Mouse (Mus musculus): ENCODE data around the gene Ndufa3. TPM values are rescaled to one million over a fixed set of nuclear protein-coding genes. Genes with fewer than 3 reads are reported as not detected.
"Not testable (repeated sequence)": the region's sequence is repeated elsewhere in the genome, so short reads cannot be mapped to it uniquely, and the experiment has no call there.

Gene Ndufa3
- polyA plus RNA-seq, 1 experiment: 198 TPM

DNA sequence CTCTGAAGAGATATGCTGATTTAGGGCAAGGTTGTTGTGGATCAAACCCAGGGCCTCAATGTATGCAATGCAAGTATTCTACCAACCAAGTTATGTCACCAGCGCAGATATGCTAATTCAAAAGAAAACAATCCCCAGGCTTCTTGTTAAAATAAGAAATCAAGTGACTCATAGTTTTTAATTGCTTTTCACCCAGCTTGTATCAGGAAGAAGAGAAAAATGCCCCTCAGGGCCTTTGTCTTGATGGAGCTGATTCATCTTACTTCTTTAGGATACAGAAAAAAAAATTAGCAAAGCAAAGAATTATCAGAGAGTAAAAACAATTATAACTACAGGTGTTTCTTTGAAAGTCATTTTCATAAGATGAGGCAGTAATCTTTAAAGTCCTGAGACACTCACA, 29.9 kb upstream of the Ndufa3 start:
- no peak for DNase-seq (ENCODE audit: low read depth)
- TF ChIP-seq CTCF (IDR thresholded peaks at IDR 0.05; ENCODE audit: borderline replicate concordance, extremely low read depth, insufficient read depth, insufficient read length): no peak
- no peak for TF ChIP-seq POLR2A (IDR thresholded peaks at IDR 0.05; ENCODE audit: borderline replicate concordance, extremely low read depth, insufficient read depth, insufficient read length, poor library complexity, severe bottlenecking)

DNA sequence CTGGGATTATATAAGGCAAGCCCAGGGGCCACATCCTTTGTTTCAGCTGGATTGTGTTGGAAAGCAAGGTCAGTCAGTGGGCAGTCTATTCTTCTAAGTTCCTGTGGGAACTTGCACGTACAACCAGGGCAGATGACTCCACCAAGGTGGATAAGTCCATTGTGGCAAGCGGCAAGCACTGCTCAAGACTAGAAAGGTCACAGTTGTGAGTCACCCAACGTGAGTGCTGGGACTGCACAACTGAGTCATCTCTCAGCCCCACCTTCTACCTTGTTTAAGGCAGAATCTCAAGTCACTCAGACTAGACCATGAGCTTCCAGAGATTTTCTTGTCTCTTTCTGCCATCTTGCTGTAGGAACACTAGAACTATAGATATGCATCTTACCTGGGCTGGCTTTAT, 26.6 kb upstream of the Ndufa3 start:
- no peak for DNase-seq (ENCODE audit: low read depth)
- TF ChIP-seq POLR2A (IDR thresholded peaks at IDR 0.05; ENCODE audit: borderline replicate concordance, extremely low read depth, insufficient read depth, insufficient read length, poor library complexity, severe bottlenecking) (no peak), CTCF (IDR thresholded peaks at IDR 0.05; ENCODE audit: borderline replicate concordance, extremely low read depth, insufficient read depth, insufficient read length) (no peak)

DNA sequence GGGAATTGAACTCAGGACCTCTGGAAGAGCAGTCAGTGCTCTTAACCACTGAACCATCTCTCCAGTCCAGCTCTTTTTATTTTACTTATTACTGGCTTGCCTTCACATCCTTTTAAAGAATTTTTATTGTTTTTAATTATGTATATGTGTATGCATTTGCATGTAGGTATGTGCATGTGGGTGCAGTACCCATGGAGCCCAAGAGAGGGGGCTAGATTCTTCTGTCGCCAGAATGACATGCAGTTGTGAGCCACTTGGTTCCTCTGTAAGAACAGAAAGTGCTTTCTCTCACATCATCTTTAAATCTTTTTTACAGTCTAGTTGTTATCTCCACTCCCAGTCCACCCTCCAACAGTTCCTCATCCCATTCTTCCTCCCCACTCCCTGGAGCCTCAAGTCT, 25.6 kb upstream of the Ndufa3 start:
- TF ChIP-seq POLR2A (IDR thresholded peaks at IDR 0.05; ENCODE audit: borderline replicate concordance, extremely low read depth, insufficient read depth, insufficient read length, poor library complexity, severe bottlenecking) (no peak), CTCF (IDR thresholded peaks at IDR 0.05; ENCODE audit: borderline replicate concordance, extremely low read depth, insufficient read depth, insufficient read length) (peak; percentile 10; the same call in 1 of the 2 replicates)
- DNase-seq (ENCODE audit: low read depth): no peak

DNA sequence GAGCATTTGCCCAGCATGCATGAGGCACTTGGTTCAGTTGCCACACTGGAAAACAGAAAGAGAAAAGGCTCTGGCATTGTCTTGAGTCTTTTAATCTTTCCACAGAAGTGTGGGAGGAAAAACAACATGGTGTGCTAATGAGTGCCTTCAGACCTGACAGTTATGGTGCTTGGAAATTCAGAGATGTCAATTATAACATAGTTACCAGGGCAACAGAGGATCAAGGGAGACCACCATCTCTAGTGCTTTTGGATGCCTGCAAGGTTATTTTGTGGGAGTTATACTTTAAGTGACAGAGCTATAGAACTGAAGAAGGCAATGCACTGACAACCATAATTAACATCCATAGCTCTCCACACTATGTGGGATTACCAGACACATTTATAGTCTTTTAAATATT, 23.3 kb upstream of the Ndufa3 start:
- DNase-seq (ENCODE audit: low read depth): peak; percentile 48
- TF ChIP-seq POLR2A (IDR thresholded peaks at IDR 0.05; ENCODE audit: borderline replicate concordance, extremely low read depth, insufficient read depth, insufficient read length, poor library complexity, severe bottlenecking) (no peak), CTCF (IDR thresholded peaks at IDR 0.05; ENCODE audit: borderline replicate concordance, extremely low read depth, insufficient read depth, insufficient read length) (no peak)

DNA sequence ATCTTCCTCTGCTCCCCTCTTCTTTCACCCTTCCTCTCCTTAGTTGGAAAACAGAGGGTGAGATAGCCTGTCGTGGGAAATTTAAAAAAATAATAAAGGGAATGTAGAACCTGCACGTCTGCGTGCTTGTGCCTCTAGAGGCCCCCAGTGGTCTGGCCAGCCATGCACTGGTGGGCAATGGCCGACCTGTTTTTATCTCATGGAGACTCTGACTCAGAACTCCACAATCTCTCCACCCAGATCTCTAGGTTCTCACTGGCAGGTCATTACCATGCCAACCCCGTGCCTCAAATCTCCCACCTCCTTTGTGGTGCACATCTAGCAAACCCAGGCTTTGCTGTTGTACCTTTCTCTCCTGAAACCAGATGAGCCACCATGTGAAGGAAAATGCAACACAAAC, 22.5 kb upstream of the Ndufa3 start:
- no peak for DNase-seq (ENCODE audit: low read depth)
- TF ChIP-seq CTCF (IDR thresholded peaks at IDR 0.05; ENCODE audit: borderline replicate concordance, extremely low read depth, insufficient read depth, insufficient read length): no peak
- no peak for TF ChIP-seq POLR2A (IDR thresholded peaks at IDR 0.05; ENCODE audit: borderline replicate concordance, extremely low read depth, insufficient read depth, insufficient read length, poor library complexity, severe bottlenecking)

DNA sequence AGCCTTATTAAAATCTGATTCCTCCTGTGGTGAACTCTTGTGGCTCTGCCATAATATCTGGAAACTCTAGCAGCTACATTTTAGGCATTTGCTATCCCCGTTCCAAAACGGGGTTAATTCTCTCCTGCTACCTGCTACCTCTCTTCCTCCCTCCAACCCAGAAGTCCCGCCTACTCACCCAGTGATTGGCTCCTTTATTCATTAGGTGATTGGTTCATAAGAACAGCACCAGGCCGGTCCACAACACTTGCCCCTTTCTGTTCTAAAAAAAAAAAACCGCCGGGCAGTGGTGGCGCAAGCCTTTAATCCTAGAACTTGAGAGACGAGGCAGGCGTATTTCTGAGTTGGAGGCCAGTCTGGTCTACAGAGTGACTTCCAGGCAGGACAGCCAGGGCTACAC, 22.0 kb upstream of the Ndufa3 start:
- TF ChIP-seq CTCF (IDR thresholded peaks at IDR 0.05; ENCODE audit: borderline replicate concordance, extremely low read depth, insufficient read depth, insufficient read length): no peak
- no peak for TF ChIP-seq POLR2A (IDR thresholded peaks at IDR 0.05; ENCODE audit: borderline replicate concordance, extremely low read depth, insufficient read depth, insufficient read length, poor library complexity, severe bottlenecking)
- DNase-seq (ENCODE audit: low read depth): peak; percentile 3

DNA sequence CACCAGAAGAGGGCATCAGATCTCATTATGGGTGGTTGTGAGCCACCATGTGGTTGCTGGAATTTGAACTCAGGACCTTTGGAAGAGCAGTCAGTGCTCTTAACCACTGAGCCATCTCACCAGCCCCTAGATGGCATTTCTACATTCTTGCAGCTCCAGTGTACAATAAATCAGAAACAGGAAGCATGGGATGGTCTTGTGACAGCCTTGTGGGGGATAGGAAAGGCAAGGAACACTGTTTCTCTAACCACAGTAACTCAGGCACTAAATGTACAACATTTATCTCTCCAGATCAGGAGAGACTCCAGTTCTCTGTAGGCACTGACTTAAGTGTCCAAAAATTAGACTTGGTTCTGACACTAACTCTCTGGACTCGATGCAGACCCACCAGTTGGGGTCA, 19.4 kb upstream of the Ndufa3 start:
- not testable (repeated sequence) for DNase-seq (ENCODE audit: low read depth)

DNA sequence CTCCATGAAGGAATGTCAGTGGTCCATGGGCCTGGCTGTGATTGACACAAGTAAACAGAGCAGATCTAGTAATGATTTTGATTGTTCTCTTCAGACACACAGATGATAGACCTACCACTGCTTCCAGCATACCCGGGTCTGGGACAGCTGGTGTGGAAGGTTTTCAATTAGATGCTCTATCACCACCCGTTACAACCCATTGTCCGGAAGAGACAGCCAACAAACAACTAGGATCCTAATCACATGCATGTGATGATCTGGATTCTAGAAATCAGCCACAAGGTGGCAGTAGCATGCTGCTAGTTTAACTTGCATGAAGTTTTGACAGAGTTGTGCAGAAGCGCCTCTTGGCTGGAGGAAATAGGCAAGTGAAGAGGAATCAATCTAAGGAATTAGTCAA, 16.1 kb upstream of the Ndufa3 start:
- DNase-seq (ENCODE audit: low read depth): peak; percentile 87
- TF ChIP-seq POLR2A (IDR thresholded peaks at IDR 0.05; ENCODE audit: borderline replicate concordance, extremely low read depth, insufficient read depth, insufficient read length, poor library complexity, severe bottlenecking) (no peak), CTCF (IDR thresholded peaks at IDR 0.05; ENCODE audit: borderline replicate concordance, extremely low read depth, insufficient read depth, insufficient read length) (peak; percentile 76; the same call in 1 of the 2 replicates)

DNA sequence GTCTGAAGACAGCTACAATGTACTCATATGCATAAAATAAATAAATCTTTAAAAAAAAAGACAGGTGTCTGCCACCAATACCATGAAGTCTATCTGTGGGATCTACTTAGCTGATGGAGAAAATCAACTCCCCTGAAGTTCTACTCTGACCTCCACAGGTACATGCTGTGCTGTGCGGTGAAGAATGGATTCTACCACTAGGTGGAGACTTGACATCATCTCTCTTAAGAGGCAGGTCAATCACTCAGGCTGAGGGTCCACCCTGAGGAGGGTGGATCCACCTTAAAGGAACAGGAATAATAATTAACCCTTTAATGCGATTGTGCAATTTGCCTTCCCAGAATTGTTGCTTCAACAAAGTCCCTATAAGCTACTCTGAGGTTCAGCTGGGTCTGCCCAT, 10.4 kb upstream of the Ndufa3 start:
- no peak for TF ChIP-seq POLR2A (IDR thresholded peaks at IDR 0.05; ENCODE audit: borderline replicate concordance, extremely low read depth, insufficient read depth, insufficient read length, poor library complexity, severe bottlenecking)
- TF ChIP-seq CTCF (IDR thresholded peaks at IDR 0.05; ENCODE audit: borderline replicate concordance, extremely low read depth, insufficient read depth, insufficient read length): peak; percentile 27; the same call in 1 of the 2 replicates
- DNase-seq (ENCODE audit: low read depth): peak; percentile 19

DNA sequence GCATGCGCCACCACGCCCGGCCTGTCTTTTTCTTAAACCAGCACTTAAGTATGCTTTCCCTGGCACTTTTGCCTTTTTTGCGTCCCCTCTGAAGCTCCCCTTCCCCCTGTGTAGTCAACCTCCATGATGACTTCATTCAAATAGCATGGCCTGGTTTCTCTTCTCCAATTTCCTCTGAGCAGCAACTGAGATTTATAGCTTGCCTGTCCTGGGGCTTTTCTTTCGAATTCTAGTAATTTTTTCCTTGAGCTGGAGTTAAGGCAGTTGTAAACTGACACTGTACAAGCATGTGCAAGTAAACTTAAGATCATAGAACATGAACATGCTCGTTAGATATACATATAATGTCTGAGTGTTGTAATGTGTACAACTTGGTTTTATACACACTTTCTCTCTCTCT, 9.8 kb upstream of the Ndufa3 start:
- no peak for DNase-seq (ENCODE audit: low read depth)
- TF ChIP-seq CTCF (IDR thresholded peaks at IDR 0.05; ENCODE audit: borderline replicate concordance, extremely low read depth, insufficient read depth, insufficient read length) (no peak), POLR2A (IDR thresholded peaks at IDR 0.05; ENCODE audit: borderline replicate concordance, extremely low read depth, insufficient read depth, insufficient read length, poor library complexity, severe bottlenecking) (no peak)

DNA sequence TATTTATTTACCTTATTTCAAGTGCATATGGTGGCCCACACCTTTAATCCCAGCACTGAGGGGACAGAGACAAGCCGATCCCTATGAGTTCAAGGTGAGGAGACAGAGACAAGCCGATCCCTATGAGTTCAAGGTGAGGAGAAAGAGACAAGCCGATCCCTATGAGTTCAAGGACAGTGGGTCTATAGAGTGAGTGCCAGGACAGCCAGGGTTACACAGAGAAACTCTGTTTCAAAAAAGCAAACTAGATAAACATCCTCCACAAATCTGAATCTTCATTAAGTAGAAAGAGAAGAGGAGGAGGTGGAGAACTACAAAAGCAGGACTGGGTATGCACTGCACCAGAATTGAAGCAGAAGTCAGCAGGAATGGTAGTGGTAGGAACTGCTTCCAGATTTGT, 8.5 kb upstream of the Ndufa3 start:
- TF ChIP-seq CTCF (IDR thresholded peaks at IDR 0.05; ENCODE audit: borderline replicate concordance, extremely low read depth, insufficient read depth, insufficient read length): no peak
- TF ChIP-seq POLR2A (IDR thresholded peaks at IDR 0.05; ENCODE audit: borderline replicate concordance, extremely low read depth, insufficient read depth, insufficient read length, poor library complexity, severe bottlenecking): no peak
- DNase-seq (ENCODE audit: low read depth): no peak

DNA sequence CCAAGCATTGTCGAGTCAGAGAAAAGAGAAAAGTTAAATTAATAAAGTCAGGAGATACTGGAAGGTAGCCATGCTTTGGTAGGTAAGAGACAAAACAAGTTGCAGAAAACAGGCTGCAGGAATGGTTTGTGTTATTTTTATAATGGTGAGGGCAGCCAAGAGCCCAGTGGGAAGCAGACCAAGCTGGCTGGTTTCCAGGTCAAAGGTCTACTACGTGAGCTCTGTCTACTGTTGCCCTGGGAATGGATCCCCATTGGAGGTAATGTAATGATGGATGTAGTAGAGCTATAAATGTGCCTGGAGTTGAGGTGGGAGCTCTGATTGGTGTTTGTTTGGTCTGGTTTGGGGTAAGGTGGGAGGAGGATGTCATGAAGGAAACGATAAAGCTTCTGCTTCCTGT, 8.1 kb upstream of the Ndufa3 start:
- DNase-seq (ENCODE audit: low read depth): no peak
- TF ChIP-seq CTCF (IDR thresholded peaks at IDR 0.05; ENCODE audit: borderline replicate concordance, extremely low read depth, insufficient read depth, insufficient read length) (no peak), POLR2A (IDR thresholded peaks at IDR 0.05; ENCODE audit: borderline replicate concordance, extremely low read depth, insufficient read depth, insufficient read length, poor library complexity, severe bottlenecking) (no peak)

DNA sequence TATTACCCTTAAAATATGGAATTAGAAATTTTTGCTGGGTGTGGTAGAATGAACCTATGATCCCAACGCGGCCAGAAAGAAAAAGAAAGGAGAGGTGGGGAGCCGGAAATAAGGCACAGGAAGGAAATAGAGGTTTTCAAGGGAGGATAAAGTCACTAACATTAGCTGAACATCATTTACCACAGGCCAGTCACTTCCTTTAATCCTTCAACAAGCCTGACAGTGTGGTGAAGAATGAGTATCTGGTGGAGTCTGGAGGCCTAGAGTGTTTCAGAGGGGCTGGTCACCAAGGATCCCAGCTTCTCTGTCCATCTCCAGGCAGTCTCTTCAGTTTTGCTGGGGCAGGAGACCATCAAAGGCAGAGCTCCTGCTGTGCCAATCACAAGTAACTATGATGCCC, 6.7 kb upstream of the Ndufa3 start:
- TF ChIP-seq POLR2A (IDR thresholded peaks at IDR 0.05; ENCODE audit: borderline replicate concordance, extremely low read depth, insufficient read depth, insufficient read length, poor library complexity, severe bottlenecking): no peak
- no peak for TF ChIP-seq CTCF (IDR thresholded peaks at IDR 0.05; ENCODE audit: borderline replicate concordance, extremely low read depth, insufficient read depth, insufficient read length)

More for the DNA sequence above, 6.7 kb upstream of the Ndufa3 start:
- DNase-seq (ENCODE audit: low read depth): no peak

All from brain, embryonic 14.5 days (tissue).